Mouse (Mus musculus) lung, adult 2 months (tissue): ENCODE measurements around the gene Ly6g6e. TPM values are rescaled to one million over a fixed set of nuclear protein-coding genes. Genes with fewer than 3 reads are reported as not detected.

Experiments
- DNase-seq: peaks from one replicate; pipeline ENCODE4 v3.0.0; 2022
- H3K4me1 ChIP-seq: fragments of 200-500 bp; 2 replicates; pipeline ENCODE4 v1.6.1; 2011; ENCODE audit warnings: low read length; ENCODE audit not compliant: control insufficient read depth, insufficient read depth
- H3K4me3 ChIP-seq: fragments of 200-500 bp; replicated peaks from 2 replicates; pipeline ENCODE3; 2011; ENCODE audit warnings: low read depth, mild to moderate bottlenecking, control low read depth, low read length; ENCODE audit errors: extremely low read depth
- CTCF ChIP-seq: fragments of 200-500 bp; IDR thresholded peaks from 2 replicates; pipeline ENCODE4 v1.5.1; 2011; ENCODE audit warnings: mild to moderate bottlenecking, low read length, control low read depth; ENCODE audit not compliant: insufficient read depth
- POLR2A ChIP-seq: fragments of 200-500 bp; IDR thresholded peaks from 2 replicates; pipeline ENCODE4 v1.6.1; 2011; ENCODE audit warnings: low read depth, mild to moderate bottlenecking, control low read depth, low read length, borderline replicate concordance; ENCODE audit errors: extremely low read depth
- WGBS: fragments of 180-500 bp; shearing (Covaris S2); methylation state at CpG from one replicate; pipeline ENCODE4 v1.1.7; 2018; 5-methylcytosine and 5-hydroxymethylcytosine counted together
- polyA plus RNA-seq: library from polyadenylated mRNA; depleted of rRNA; stranded (reverse); fragments of >200 nt; gene quantifications from 2 replicates; pipeline ENCODE4 v1.2.3, GENCODE M21; 2012

Gene Ly6g6e
- polyA plus RNA-seq, 1 experiment = 25.7 TPM

DNA sequence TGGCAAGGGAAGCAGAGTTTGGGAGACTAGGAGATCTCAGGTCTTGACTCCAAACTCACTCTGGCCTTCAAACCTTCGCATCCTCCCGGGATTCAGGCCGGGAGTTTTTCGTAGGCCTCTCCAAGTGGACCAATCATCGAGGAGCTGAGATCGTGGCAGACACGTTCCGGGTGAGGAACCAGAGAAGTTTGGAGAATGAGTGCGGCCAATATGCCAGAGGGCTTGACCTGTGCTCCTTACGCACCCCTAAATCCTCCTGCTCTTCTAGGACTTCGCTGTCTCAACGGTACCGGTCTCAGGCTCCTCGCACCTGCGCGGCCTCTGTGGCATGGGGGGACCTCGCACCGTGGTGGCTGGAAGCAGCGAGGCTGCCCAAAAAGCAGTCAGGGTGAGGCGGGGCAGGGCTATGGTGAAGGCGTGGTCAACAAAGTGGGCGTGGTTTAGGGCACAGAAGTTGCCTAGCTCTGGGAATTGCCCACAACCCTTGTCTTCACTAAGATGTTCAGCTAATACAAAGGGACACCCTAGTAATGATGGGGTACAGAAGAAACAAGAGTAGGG is 15.9 kb upstream of the Ly6g6e start:
- peak overlapping the region; percentile 23 for H3K4me3 ChIP-seq
- no peak for TF ChIP-seq POLR2A
- TF ChIP-seq CTCF = no peak
- WGBS = 64% methylated on average over 22 of the region's 22 CpGs
- H3K4me1 ChIP-seq = peaks cover 16% of the 10 kb centered on the region
- no peak for DNase-seq

DNA sequence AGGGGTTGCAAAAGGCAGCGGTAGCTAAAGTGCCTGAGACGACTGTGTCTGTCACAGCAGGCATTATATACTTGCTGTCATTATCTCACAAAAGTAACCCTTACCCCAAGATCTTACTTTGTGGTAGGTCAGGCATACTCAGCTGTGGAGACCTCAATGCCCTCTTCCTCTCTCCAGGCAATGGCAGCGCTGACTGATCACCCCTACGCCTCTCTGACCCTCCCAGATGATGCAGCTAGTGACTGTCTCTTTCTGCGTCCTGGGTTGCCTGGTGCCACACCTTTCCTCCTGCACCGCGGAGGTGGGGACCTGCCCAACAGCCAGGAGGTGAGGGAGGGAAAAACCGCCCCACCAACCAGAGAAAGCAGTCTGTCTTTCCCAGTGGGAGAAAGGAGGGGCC is 15.4 kb upstream of the Ly6g6e start:
- DNase-seq = no peak
- 85% methylated on average over 8 of the region's 8 CpGs for WGBS
- Histone ChIP-seq H3K4me3 (no peak overlapping the region), H3K4me1 (peaks cover 12% of the 10 kb centered on the region)
- no peak for TF ChIP-seq CTCF
- TF ChIP-seq POLR2A = no peak

GRCm38 (mm10) chr17:35063466-35063865 is 13.2 kb upstream of the Ly6g6e start:
- Histone ChIP-seq H3K4me1 (peaks cover 11% of the 10 kb centered on the region), H3K4me3 (no peak overlapping the region)
- TF ChIP-seq POLR2A (no peak), CTCF (no peak)
- WGBS = 70% methylated on average over 3 of the region's 3 CpGs
- DNase-seq = no peak

- 37% methylated on average over 10 of the region's 10 CpGs for WGBS
- H3K4me1 ChIP-seq = peaks cover 11% of the 10 kb centered on the region
- TF ChIP-seq POLR2A (no peak), CTCF (no peak)
- DNase-seq = peak; percentile 41
- no peak overlapping the region for H3K4me3 ChIP-seq
Observed at GRCm38 (mm10) chr17:35064378-35064877, 12.3 kb upstream of the Ly6g6e start.

DNA sequence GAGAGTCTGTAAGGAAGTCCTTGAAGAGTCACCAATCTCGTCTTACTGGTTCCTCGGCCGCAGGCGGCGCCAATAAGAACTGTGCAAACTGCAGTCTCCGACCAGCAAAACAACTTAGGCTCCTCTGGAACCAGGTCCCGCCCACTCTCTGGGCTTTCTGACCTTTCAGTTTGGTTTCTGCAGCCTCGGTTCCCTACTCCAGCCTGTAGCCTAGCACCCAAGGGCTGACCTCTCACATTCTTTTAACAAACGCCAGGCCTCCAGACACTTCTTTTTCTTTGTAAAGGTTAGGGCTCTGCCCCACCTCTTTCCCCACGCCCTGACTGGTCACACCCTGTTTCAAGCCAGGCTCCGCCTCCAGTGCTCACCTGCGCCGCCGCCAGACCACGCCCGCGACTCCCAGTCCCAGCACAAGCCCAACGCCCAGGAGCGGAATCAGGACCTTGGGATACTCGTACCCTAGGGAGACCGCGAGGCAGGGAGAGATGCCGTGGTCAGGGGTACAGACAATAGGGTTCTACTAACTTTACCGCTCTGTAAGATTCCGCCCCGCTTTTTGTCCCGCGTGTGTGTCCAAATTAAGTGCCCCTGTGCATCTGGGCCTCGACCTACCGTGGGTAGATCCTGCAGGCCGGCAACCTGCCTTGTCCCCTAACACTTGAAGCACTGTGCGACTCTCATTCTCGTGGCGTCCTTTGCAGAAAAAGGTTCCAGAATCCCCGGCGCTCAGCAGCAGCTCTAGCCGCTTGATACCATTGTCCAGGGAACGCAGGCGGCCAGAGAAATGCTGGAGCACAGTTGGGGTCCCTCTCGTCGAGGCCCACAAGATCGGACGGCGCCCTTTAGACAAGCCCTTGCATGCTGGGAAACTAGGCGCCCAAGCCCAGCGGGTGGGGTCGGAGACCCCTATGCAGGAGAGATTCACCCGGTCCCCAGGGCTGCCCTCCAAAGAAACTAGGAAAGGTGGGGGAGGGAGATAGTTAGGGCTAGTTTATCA is 11.5 kb upstream of the Ly6g6e start, which contains the start of gene Ly6g6c:
Ly6g6c (plus strand) TSS at position 438 of the 997 bp plus-strand sequence.
- H3K4me3 ChIP-seq = peak within 1 kb of the TSS; percentile 59
- 4% methylated on average over 48 of the region's 48 CpGs for WGBS
- TF ChIP-seq POLR2A (peak; percentile 38; the same call in 1 of the 2 replicates), CTCF (no peak)
- H3K4me1 ChIP-seq = peaks cover 8% of the 10 kb centered on the region
- peak; percentile 78 for DNase-seq

- 69% methylated on average over 10 of the region's 10 CpGs for WGBS
- peaks cover 5% of the 10 kb centered on the region for H3K4me1 ChIP-seq
- peak within 1 kb of the TSS; percentile 59 for H3K4me3 ChIP-seq
- DNase-seq = no peak
- TF ChIP-seq POLR2A (no peak), CTCF (no peak)
Observed at GRCm38 (mm10) chr17:35066084-35066483, 10.6 kb upstream of the Ly6g6e start, which contains the start of gene Mpig6b. Gene Mpig6b (minus strand): TSS chr17:35066184.

DNA sequence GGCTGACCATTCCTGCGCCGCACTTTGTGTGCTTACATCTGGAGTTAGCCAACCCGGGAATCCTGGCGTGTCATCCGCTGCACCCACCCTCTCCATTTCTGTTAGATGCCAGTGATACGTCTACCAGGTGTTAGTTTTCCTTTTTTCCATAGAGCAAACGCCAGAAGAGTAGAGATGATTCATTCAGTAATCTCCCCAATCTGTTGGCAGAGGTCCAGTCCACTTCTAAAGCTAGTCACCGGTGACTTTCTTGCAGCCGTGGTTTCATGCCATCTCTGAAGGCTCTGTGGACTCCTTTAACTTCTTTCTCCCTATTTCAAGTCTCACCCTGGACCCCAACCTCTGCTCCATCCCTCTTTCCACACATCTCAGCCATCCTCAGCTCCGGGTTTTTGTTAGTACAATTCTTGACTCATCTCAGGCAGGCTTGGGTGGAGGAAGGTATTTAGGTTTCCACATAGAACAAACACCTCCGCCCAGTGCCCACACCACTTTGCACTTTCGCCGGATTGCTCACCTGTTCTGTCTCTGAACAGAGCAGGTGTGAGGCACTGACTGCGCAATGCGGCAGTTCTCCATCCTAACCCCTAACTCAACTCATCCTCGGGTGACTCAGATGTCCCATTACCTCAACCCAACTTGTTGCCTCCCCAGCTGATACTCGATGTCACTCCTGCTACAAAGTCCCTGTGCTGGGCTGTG is 8.3 kb upstream of the Ly6g6e start:
- WGBS = 53% methylated on average over 17 of the region's 17 CpGs
- no peak for TF ChIP-seq CTCF
- TF ChIP-seq POLR2A = peak; percentile 20; the same call in 1 of the 2 replicates
- peaks cover 5% of the 10 kb centered on the region for H3K4me1 ChIP-seq
- H3K4me3 ChIP-seq = no peak overlapping the region
- no peak for DNase-seq

DNA sequence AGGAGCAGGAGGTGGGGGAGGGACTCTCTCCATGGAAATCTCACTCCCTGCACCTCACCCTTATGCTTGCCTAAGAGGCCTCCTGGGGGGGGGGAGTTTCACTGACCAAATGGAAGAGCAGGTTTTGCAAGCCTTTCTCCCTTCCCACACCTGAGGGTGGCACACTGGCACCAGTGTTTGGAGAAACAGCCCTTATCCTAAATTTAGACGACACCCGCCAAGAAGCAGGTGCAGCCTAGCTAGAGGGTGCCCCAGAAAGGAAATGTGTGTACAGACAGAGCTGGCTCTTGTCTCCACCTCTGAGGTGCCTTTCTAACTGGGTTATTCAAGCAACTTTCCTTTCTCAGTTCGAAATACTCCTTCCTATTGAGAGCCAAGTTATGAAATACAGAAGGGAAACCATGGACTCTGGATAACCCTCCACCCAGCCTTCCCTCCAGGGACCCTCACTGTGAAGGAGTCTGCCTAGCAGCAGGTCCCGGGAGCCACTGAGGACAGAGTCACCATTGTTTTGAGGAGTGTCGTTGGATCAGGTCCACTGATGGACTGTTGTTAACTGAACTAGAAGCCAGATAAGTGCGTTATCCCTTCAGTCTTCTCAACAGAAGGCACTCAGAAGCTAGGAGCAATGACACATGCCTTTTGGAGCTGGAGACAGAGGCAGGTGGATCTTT is 6.0 kb upstream of the Ly6g6e start:
- DNase-seq = no peak
- 47% methylated on average over 6 of the region's 6 CpGs for WGBS
- Histone ChIP-seq H3K4me3 (no peak overlapping the region), H3K4me1 (no peaks in the 10 kb centered on the region)
- TF ChIP-seq POLR2A = no peak
- TF ChIP-seq CTCF = peak; percentile 21; the same call in 1 of the 2 replicates
